Mouse (Mus musculus): ENCODE results near the gene Ubxn4.
"Not testable (repeated sequence)": the region's sequence is repeated elsewhere in the genome, so short reads cannot be mapped to it uniquely, and the experiment has no call there.

Gene Ubxn4

GRCm38 (mm10) chr1:128319266-128319665 lies 75.5 kb downstream of the Ubxn4 start:
- DNase-seq, result not testable (repeated sequence)

GRCm38 (mm10) chr1:128323026-128323643 lies 79.4 kb downstream of the Ubxn4 start:
- DNase-seq, result no peak

GRCm38 (mm10) chr1:128324776-128325175 lies 81.0 kb downstream of the Ubxn4 start:
- DNase-seq, result no peak

GRCm38 (mm10) chr1:128327165-128327564 lies 83.4 kb downstream of the Ubxn4 start:
- DNase-seq, result no peak

GRCm38 (mm10) chr1:128328218-128328617 lies 84.5 kb downstream of the Ubxn4 start, which contains the start of gene Lct:
Lct (minus strand) TSS chr1:128328318.
- no peak for DNase-seq
